In genomic region chr6:120529123-120529522, GRCm38 (mm10) we compare ENCODE assay signal across 13 mouse cellular contexts. TPM values are rescaled to one million over a fixed set of nuclear protein-coding genes. Genes with fewer than 3 reads are reported as not detected.
A peak's percentile ranks its signal among the peaks of the same experiment; 100 is the strongest.
DNase-seq lines count a peak whose midpoint lies in the region; ATAC-seq and TF ChIP-seq lines count a peak whose summit lies in the region.
"Had no signal": no experiment of that assay in that cellular context is flagged by ENCODE, and none has a peak within 500 bp of the region (broad histone marks: within the 10 kb centered on the region; RNA-seq: fewer than 3 reads in every experiment).

No protein-coding gene starts in this region.

- H3K79me2 ChIP-seq in CH12.LX (replicated peaks; ENCODE audit: control insufficient read depth, extremely low read depth, insufficient read depth, poor library complexity, severe bottlenecking) = no peaks in the 10 kb centered on the region; the same call in none of the 2 replicates

- no peaks in the 10 kb centered on the region for H3K9me3 ChIP-seq in CH12.LX (replicated peaks; ENCODE audit: low read length)
- H3K9me3 ChIP-seq in forebrain, postnatal 0 days (ENCODE audit: low read length) = no peaks in the 10 kb centered on the region
- H3K9me3 ChIP-seq: liver, embryonic 13.5 days had no signal

- no peak overlapping the region for H3K4me2 ChIP-seq in CH12.LX (ENCODE audit: insufficient read depth, low read depth, poor library complexity, severe bottlenecking)
- 0 out of 2 replicates have a peak overlapping the region, but pooled peaks have one; percentile 2 for H3K4me2 ChIP-seq in forebrain, postnatal 0 days (ENCODE audit: low read depth)

- no peaks in the 10 kb centered on the region for H3K27me3 ChIP-seq in CH12.LX (replicated peaks)
- H3K27me3 ChIP-seq in forebrain, postnatal 0 days (ENCODE audit: insufficient read depth, low read length) = no peaks in the 10 kb centered on the region
- H3K27me3 ChIP-seq: liver, embryonic 13.5 days had no signal

- WGBS in forebrain, postnatal 0 days = 65% methylated on average over 4 of the region's 4 CpGs

- TF ChIP-seq EP300 in CH12.LX (IDR thresholded peaks at IDR 0.05; ENCODE audit: low read length) = no peak

- H3K27ac ChIP-seq in layer of hippocampus, adult 2 months = peak overlapping the region; percentile 65; the same call in 1 of the 2 replicates
- no peak overlapping the region for H3K27ac ChIP-seq in CH12.LX (ENCODE audit: insufficient read depth, low read depth)
- no peak overlapping the region for H3K27ac ChIP-seq in forebrain, postnatal 0 days (ENCODE audit: low read depth, low read length)
- H3K27ac ChIP-seq: liver, embryonic 13.5 days had no signal

- TF ChIP-seq RAD21 in CH12.LX (IDR thresholded peaks at IDR 0.05; ENCODE audit: low read depth, low read length) = no peak

- H3K4me3 ChIP-seq in layer of hippocampus, adult 2 months = peak overlapping the region; percentile 15; the same call in 1 of the 2 replicates
- no peak overlapping the region for H3K4me3 ChIP-seq in CH12.LX (replicated peaks in 1 of 3; ENCODE audit: low read depth in 2 of 3, low read length in 2 of 3, poor library complexity in 1 of 3)
- H3K4me3 ChIP-seq in forebrain, postnatal 0 days (ENCODE audit: low read depth, low read length) = no peak overlapping the region

- no peak for TF ChIP-seq POLR2A in CH12.LX (IDR thresholded peaks at IDR 0.05; ENCODE audit: low read depth, low read length)

- no peak for ATAC-seq in forebrain, postnatal 0 days

- H3K4me1 ChIP-seq in CH12.LX (ENCODE audit: control insufficient read depth in 1 of 2, insufficient read depth in 2 of 2) = peaks cover 7 to 29% of the 10 kb centered on the region in 2 experiments
- H3K4me1 ChIP-seq in forebrain, postnatal 0 days (ENCODE audit: insufficient read depth) = peaks cover 16% of the 10 kb centered on the region

- dilution Hi-C loops in CH12.LX (cut with MboI; ENCODE audit: extremely low pct_ligation_motif_present, extremely low pct_unique_long_range_greater_than_20kb, low sequenced_read_pairs) = no loop called here

- no peak for TF ChIP-seq CTCF in layer of hippocampus, adult 2 months (conservative IDR thresholded peaks at IDR 0.05)
- no peak for TF ChIP-seq CTCF in CH12.LX (conservative IDR thresholded peaks at IDR 0.05 in 1 of 2, IDR thresholded peaks at IDR 0.05 in 1 of 2; ENCODE audit: low read depth in 2 of 2, low read length in 2 of 2)
- TF ChIP-seq CTCF in forebrain, postnatal 0 days (IDR thresholded peaks at IDR 0.05; ENCODE audit: low read depth) = no peak

- DNase-seq in layer of hippocampus, adult 2 months (ENCODE audit: low spot score in 2 of 2) = no peak
- no peak for DNase-seq in layer of hippocampus, adult 9-11 months
- no peak for DNase-seq in CH12.LX (ENCODE audit: extremely low read depth)
- DNase-seq in forebrain, postnatal 0 days = no peak
- peak; percentile 76 for DNase-seq in testis, postnatal 10 days (ENCODE audit: low spot score)
- no peak for DNase-seq in spleen, postnatal 10 days (ENCODE audit: low spot score in 2 of 2)
- DNase-seq in Muller cell, postnatal 12 days (ENCODE audit: inconsistent ontology term) = no peak
- DNase-seq in urinary bladder, adult 2 months (ENCODE audit: low spot score) = no peak
- DNase-seq: cerebellum, postnatal 14 days; gastrocnemius, postnatal 10 days; heart, postnatal 10 days; layer of hippocampus, postnatal 36 days; liver, embryonic 13.5 days had no signal

- peaks cover 8 to 24% of the 10 kb centered on the region in 2 experiments for H3K36me3 ChIP-seq in CH12.LX (replicated peaks in 1 of 2; ENCODE audit: control insufficient read depth in 1 of 2, insufficient read depth in 1 of 2, low read length in 1 of 2)
- no peaks in the 10 kb centered on the region for H3K36me3 ChIP-seq in forebrain, postnatal 0 days (ENCODE audit: insufficient read depth)
- H3K36me3 ChIP-seq: liver, embryonic 13.5 days had no signal

- in situ Hi-C loops in CH12.LX (cut with MboI; ENCODE audit: low pct_ligation_motif_present, low pct_unique_long_range_greater_than_20kb, low sequenced_read_pairs) = no loop called here

- no peak overlapping the region for H3K9ac ChIP-seq in CH12.LX (ENCODE audit: insufficient read depth, low read depth)
- H3K9ac ChIP-seq in forebrain, postnatal 0 days = no peak overlapping the region
- H3K9ac ChIP-seq: liver, embryonic 13.5 days had no signal

TF ChIP-seq in CH12.LX, 34 proteins besides CTCF, POLR2A, EP300 and RAD21:
- TF ChIP-seq ZNF384 (IDR thresholded peaks at IDR 0.05; ENCODE audit: low read depth, low read length) (peak; percentile 39; the same call in 1 of the 2 replicates), HCFC1 (IDR thresholded peaks at IDR 0.05; ENCODE audit: low read depth, low read length) (no peak)

RNA-seq across cellular contexts. Expression of gene Hdhd5, which starts 2.0 kb away (rescaled TPM):
- total RNA-seq in layer of hippocampus, adult 2 months (2021) = 10 to 100 TPM; 32.3 to 40.2 TPM
- 20.9 and 21.5 TPM in 2 replicates for total RNA-seq in CH12.LX (2012; rRNA removed)
- 11.4 and 12.5 TPM in 2 replicates for total RNA-seq in CH12.LX (2014; rRNA removed)
- polyA plus RNA-seq in CH12.LX (2012; ENCODE audit: insufficient read length, low read depth) = 10.9 and 12.4 TPM in 2 replicates
- total RNA-seq in forebrain, postnatal 0 days (2014; rRNA removed) = 27.8 and 29.9 TPM in 2 replicates
- polyA plus RNA-seq in forebrain, postnatal 0 days (2015; fragmentation: Nextera tagmentation; extraction: Ambion mirVana) = 13.9 and 14.9 TPM in 2 replicates
- 15.5 and 20.1 TPM in 2 replicates for polyA plus RNA-seq in urinary bladder, adult 2 months (2012; rRNA removed)

RNA-seq across cellular contexts. Expression of gene Tmem121b, which starts 35.5 kb away (rescaled TPM):
- 10 to 100 TPM; 38.2 to 38.6 TPM for total RNA-seq in layer of hippocampus, adult 2 months (2021)
- total RNA-seq in CH12.LX (2012; rRNA removed) (not detected in 2 replicates), CH12.LX (2014; rRNA removed) (not detected in 2 replicates)
- polyA plus RNA-seq in CH12.LX (2012; ENCODE audit: insufficient read length, low read depth) = not detected in 2 replicates
- 26.1 and 27.6 TPM in 2 replicates for total RNA-seq in forebrain, postnatal 0 days (2014; rRNA removed)
- polyA plus RNA-seq in forebrain, postnatal 0 days (2015; fragmentation: Nextera tagmentation; extraction: Ambion mirVana) = 2.7 and 3.0 TPM in 2 replicates
- polyA plus RNA-seq in urinary bladder, adult 2 months (2012; rRNA removed) = 0.01 TPM in 2 replicates
- polyA plus RNA-seq: liver, embryonic 13.5 days had no signal

Comparison
In these comparisons a context has a peak if more than half of its experiments do, and no peak if none do; other contexts are left out.
1. RNA of gene Tmem121b, which starts 35.5 kb away (total RNA-seq): 38.2 to 38.6 TPM in layer of hippocampus, adult 2 months and 26.1 to 27.6 TPM in forebrain, postnatal 0 days; not detected in CH12.LX; every median in the first group is over 10 times any median in the second.